Mouse (Mus musculus) heart, embryonic 11.5 days (tissue): Measurements from ENCODE around the gene Naa20. TPM values are rescaled to one million over a fixed set of nuclear protein-coding genes. Genes with fewer than 3 reads are reported as not detected.

ENCODE experiments used
- ATAC-seq: fragments of 200-750 bp; cut with Nextera tagmentation; replicated peaks from 2 replicates; pipeline ENCODE4 v1.8.0; 2017; ENCODE audit warnings: moderate library complexity; ENCODE audit not compliant: insufficient number of reproducible peaks, low FRiP score, low TSS enrichment
- H3K27ac ChIP-seq: fragments of 300-500 bp; sonication (generic); 2 replicates; pipeline ENCODE4 v1.5.1; 2014; ENCODE audit warnings: mild to moderate bottlenecking, low read depth, low read length
- H3K27me3 ChIP-seq: fragments of 300-500 bp; sonication (generic); 2 replicates; pipeline ENCODE4 v1.6.1; 2014; ENCODE audit warnings: mild to moderate bottlenecking, low read length, mixed read lengths; ENCODE audit not compliant: control insufficient read depth, insufficient read depth
- H3K36me3 ChIP-seq: fragments of 300-500 bp; sonication (generic); 2 replicates; pipeline ENCODE4 v1.6.1; 2014; ENCODE audit warnings: mild to moderate bottlenecking, low read length, moderate library complexity, mixed read lengths; ENCODE audit not compliant: control insufficient read depth, insufficient read depth
- H3K4me1 ChIP-seq: fragments of 300-500 bp; sonication (generic); 2 replicates; pipeline ENCODE4 v1.6.1; 2014; ENCODE audit warnings: low read length; ENCODE audit not compliant: control insufficient read depth, insufficient read depth
- H3K4me2 ChIP-seq: fragments of 300-500 bp; sonication (generic); 2 replicates; pipeline ENCODE4 v1.6.1; 2014; ENCODE audit warnings: mild to moderate bottlenecking, moderate library complexity
- H3K4me3 ChIP-seq: fragments of 300-500 bp; sonication (generic); 2 replicates; pipeline ENCODE4 v1.5.1; 2014; ENCODE audit warnings: low read depth, low read length
- H3K9ac ChIP-seq: fragments of 300-500 bp; sonication (generic); 2 replicates; pipeline ENCODE4 v1.6.1; 2014; ENCODE audit warnings: mild to moderate bottlenecking, low read depth, low read length, moderate library complexity
- H3K9me3 ChIP-seq: fragments of 300-500 bp; sonication (generic); replicated peaks from 2 replicates; pipeline ENCODE4 v1.6.1; 2016; ENCODE audit warnings: low read length; ENCODE audit not compliant: control insufficient read depth
- WGBS: fragments of 180-500 bp; shearing (Covaris S2); extraction: QIAGEN DNeasy Blood & Tissue Kit; methylation state at CpG from one replicate; pipeline ENCODE4 v1.1.7; 2014; ENCODE audit not compliant: insufficient replicate concordance; 5-methylcytosine and 5-hydroxymethylcytosine counted together
- polyA plus RNA-seq: library from polyadenylated mRNA; unstranded; fragments of >200 nt; fragmentation: Nextera tagmentation; extraction: Ambion mirVana; gene quantifications from 2 replicates; pipeline ENCODE4 v1.2.1, GENCODE M21; 2014

Gene Naa20
- polyA plus RNA-seq, 1 experiment from 2014 or later, result 185 TPM

DNA sequence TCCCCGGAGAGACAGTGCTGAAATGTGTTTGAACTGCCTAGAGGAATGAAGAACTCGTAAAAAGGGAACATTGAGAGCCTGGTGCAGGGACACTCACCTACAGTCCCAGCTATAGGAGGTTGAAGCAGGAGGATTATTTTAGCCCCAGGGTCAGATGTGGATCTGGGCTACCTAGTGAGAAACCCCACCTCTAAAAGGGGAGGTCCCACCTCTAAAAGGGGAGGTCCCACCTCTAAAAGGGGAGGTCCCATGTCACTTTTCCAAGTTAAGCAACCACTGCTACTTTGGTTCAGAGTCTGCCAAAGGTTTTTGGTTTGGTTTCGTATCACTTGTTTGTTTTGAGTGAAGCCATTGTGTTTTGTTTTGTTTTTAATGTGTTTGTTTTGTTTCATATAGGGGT is 36.6 kb upstream of the Naa20 start:
- H3K27ac ChIP-seq, result no peak overlapping the region
- WGBS, result 89% methylated on average over 3 of the region's 3 CpGs
- H3K9ac ChIP-seq, result no peak overlapping the region
- no peak overlapping the region for H3K4me3 ChIP-seq
- 0 out of 2 replicates have a peak, but pooled peaks cover 7% of the 10 kb centered on the region for H3K36me3 ChIP-seq
- H3K4me2 ChIP-seq, result no peak overlapping the region
- peaks cover 23% of the 10 kb centered on the region for H3K4me1 ChIP-seq
- no peaks in the 10 kb centered on the region; the same call in 1 of the 2 replicates for H3K9me3 ChIP-seq
- H3K27me3 ChIP-seq, result no peaks in the 10 kb centered on the region
- no peak for ATAC-seq

DNA sequence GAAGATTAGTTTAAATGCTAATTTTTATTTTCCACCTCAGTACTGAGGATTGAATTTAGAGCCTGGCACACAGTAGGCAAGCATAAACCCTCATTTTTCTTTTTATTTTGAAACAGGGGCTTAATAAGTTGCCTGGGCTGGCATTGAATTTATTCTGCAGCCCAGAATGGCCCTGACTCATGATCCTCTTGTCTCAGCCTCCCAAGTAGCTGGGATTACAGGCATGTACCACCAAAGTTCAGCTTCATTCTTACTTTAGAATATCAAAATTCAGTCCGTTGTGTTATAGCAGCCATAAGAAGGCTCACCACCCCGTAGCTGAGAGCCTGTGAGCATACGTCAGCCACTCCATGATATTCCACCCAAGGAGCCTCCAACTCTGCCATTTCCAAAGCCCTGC is 35.7 kb upstream of the Naa20 start:
- 87% methylated on average over 3 of the region's 3 CpGs for WGBS
- Histone ChIP-seq H3K27ac (no peak overlapping the region), H3K4me2 (no peak overlapping the region), H3K9me3 (no peaks in the 10 kb centered on the region; the same call in 1 of the 2 replicates), H3K4me3 (no peak overlapping the region), H3K36me3 (0 out of 2 replicates have a peak, but pooled peaks cover 7% of the 10 kb centered on the region), H3K4me1 (peaks cover 14% of the 10 kb centered on the region), H3K27me3 (no peaks in the 10 kb centered on the region), H3K9ac (no peak overlapping the region)
- no peak for ATAC-seq

DNA sequence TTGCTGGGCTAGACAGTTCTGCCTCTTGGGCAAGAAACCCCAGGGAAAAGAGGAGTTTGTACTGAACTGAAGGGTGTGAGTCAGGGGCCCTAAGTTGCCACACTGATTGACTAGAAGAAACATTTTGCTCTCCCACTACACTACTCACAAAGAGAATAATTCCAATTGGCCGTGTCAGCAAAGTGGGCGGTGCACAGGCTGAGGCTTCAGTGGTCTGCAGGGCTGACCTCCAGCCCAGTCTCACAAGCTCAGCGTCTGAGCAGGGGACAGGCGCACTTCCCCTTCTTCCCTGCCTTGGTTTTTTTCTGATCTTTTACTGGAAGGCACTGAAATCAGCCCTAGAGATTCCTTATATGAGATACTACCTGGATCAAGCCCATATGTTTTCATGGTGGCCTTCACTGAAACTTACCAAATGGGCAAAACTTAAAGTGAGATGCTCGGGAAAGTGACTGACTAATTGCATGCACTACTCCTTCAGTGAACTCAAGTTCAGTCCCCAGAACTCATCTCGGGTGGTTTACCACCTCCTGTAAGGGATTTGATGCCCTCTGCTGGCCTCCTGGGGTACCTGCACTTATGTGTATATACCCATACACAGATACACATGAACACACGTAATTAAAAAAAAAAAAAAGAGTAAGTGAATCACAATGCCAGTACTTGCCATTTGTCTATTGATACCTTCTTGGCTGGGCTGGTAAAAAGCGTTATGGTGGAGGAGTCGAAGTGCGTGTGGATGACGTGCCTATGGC is 35.0 kb upstream of the Naa20 start:
- no peaks in the 10 kb centered on the region; the same call in 1 of the 2 replicates for H3K9me3 ChIP-seq
- H3K4me2 ChIP-seq, result no peak overlapping the region
- H3K4me3 ChIP-seq, result no peak overlapping the region
- H3K4me1 ChIP-seq, result peaks cover 7% of the 10 kb centered on the region; the same call in 1 of the 2 replicates
- no peak overlapping the region for H3K9ac ChIP-seq
- no peak overlapping the region for H3K27ac ChIP-seq
- no peak for ATAC-seq
- 0 out of 2 replicates have a peak, but pooled peaks cover 7% of the 10 kb centered on the region for H3K36me3 ChIP-seq
- 89% methylated on average over 11 of the region's 11 CpGs for WGBS
- no peaks in the 10 kb centered on the region for H3K27me3 ChIP-seq

DNA sequence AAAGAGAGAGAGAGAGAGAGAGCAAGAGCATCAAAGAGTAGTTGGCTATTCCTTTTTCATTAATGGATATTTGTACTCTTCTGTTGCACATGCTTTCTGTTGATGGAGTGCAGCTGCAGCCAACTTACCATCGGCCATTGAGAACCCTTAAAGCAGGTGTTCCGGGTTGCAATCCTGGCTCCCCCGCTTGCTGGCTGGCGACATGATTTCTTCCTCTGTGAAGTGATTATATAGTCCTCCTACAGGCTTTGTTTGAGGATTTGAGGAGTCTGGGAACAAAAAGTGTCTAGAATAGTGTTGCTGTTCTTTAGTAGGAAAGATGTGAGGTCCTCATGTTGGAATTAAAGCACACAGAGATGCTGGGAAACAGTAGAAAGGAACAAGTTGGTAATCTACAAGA is 30.6 kb upstream of the Naa20 start:
- no peaks in the 10 kb centered on the region; the same call in 1 of the 2 replicates for H3K9me3 ChIP-seq
- no peaks in the 10 kb centered on the region for H3K4me1 ChIP-seq
- no peak overlapping the region for H3K9ac ChIP-seq
- no peak for ATAC-seq
- no peaks in the 10 kb centered on the region for H3K27me3 ChIP-seq
- H3K36me3 ChIP-seq, result 0 out of 2 replicates have a peak, but pooled peaks cover 5% of the 10 kb centered on the region
- H3K4me2 ChIP-seq, result no peak overlapping the region
- WGBS, result 90% methylated on average over 4 of the region's 4 CpGs
- H3K4me3 ChIP-seq, result no peak overlapping the region
- H3K27ac ChIP-seq, result no peak overlapping the region

DNA sequence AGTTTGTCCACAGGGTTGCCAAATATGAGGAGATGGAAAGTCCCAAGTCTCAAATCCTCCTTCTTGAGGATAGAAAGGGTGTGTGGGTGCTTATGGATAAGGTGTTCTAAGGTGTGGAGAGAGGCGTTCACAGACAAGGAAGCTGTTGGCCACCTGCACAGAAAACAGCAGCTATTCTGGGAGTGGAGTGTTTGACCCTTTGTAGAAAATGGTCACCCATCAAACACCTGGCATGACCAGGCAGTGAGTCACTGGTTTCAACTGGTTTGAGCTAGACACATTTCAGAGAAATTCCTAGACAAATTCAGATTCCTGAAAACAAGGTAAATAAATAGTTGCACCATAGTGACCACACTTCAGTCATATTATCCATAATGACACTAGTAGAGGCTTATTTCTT is 29.8 kb upstream of the Naa20 start:
- no peak for ATAC-seq
- Histone ChIP-seq H3K27ac (no peak overlapping the region), H3K36me3 (0 out of 2 replicates have a peak, but pooled peaks cover 8% of the 10 kb centered on the region), H3K4me3 (no peak overlapping the region), H3K27me3 (no peaks in the 10 kb centered on the region), H3K9ac (no peak overlapping the region), H3K9me3 (no peaks in the 10 kb centered on the region), H3K4me1 (no peaks in the 10 kb centered on the region), H3K4me2 (no peak overlapping the region)
- 81% methylated on average over 1 of the region's 1 CpGs for WGBS

DNA sequence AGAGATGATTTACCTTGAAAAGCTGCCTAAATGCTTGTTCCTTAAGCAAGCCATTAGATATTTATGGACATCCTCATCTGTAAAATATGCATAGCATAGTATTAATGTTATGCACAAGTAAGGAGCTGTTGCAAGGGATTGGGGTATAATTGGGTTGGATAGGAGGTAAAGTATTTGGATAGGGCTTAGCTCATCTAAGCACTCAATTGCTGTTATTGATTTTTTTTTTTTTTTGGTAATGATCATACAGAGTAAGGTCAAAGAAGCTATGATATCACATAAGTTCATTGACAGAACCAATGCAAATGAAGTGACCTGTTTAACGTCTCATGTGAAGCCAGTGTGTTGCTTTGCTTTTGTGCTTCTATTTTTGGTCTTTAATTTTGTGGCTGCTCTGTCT is 27.9 kb upstream of the Naa20 start:
- no peak overlapping the region for H3K4me3 ChIP-seq
- H3K9me3 ChIP-seq, result no peaks in the 10 kb centered on the region
- no peaks in the 10 kb centered on the region for H3K27me3 ChIP-seq
- H3K36me3 ChIP-seq, result peaks cover 10% of the 10 kb centered on the region; the same call in 1 of the 2 replicates
- H3K4me2 ChIP-seq, result no peak overlapping the region
- H3K4me1 ChIP-seq, result no peaks in the 10 kb centered on the region
- no peak overlapping the region for H3K9ac ChIP-seq
- ATAC-seq, result no peak
- no peak overlapping the region for H3K27ac ChIP-seq
- WGBS, result 68% methylated on average over 1 of the region's 1 CpGs

DNA sequence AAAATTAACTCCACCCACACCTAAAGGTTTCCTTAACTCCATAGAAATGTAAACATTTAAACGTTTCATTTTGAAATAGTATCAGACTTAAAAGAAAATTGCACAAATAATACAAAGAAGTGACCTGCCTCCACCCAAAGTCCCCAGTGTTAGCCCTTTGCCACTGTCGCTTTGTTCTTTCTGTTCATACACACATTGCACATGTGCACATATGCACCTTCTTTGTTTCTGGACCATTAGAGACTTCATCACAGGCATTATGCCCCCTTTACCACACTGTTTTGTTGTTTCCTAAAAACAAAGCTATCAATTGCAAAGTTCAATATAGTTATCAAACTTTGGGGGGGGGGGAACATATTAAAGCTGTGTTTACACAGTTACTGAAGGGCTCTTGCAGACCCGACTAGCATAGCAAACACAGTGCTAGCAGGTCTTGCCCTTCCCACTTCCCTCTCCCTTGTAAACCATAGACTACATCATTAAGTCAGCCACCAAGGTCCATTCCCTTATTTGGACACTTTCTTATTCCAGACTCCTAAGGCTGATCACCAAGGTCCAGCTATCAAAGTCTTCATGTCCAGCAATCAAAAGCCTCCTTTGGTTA is 26.9 kb upstream of the Naa20 start:
- no peak for ATAC-seq
- Histone ChIP-seq H3K4me3 (no peak overlapping the region), H3K36me3 (peaks cover 13% of the 10 kb centered on the region; the same call in 1 of the 2 replicates), H3K9ac (no peak overlapping the region), H3K9me3 (no peaks in the 10 kb centered on the region), H3K27ac (no peak overlapping the region), H3K4me1 (no peaks in the 10 kb centered on the region), H3K4me2 (no peak overlapping the region), H3K27me3 (no peaks in the 10 kb centered on the region)
- WGBS, result 62% methylated on average over 3 of the region's 3 CpGs

DNA sequence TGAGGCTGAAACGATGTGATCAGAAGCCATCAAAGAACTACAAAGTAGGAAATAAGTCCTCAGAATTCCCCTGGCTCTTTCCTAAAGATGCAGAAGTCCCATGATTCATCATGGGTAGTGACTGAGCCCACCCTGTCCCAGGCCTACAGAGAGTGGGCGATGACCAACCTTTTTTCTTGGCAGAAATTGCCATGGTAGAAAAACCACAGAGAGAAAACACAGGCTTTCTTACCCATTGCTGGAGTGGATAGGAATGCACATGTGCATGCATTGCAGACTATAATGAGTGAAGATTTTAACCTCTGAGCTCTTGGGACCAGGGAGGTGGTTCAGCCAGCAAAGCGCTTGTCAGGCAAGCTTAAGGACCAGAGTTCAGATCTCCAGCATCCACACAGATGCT is 24.7 kb upstream of the Naa20 start:
- no peak for ATAC-seq

More for the DNA sequence above, 24.7 kb upstream of the Naa20 start:
- 85% methylated on average over 3 of the region's 3 CpGs for WGBS
- Histone ChIP-seq H3K4me3 (no peak overlapping the region), H3K9me3 (no peaks in the 10 kb centered on the region), H3K4me1 (no peaks in the 10 kb centered on the region), H3K27me3 (no peaks in the 10 kb centered on the region), H3K27ac (no peak overlapping the region), H3K9ac (no peak overlapping the region), H3K36me3 (peaks cover 21% of the 10 kb centered on the region), H3K4me2 (no peak overlapping the region)
